Mouse (Mus musculus) CD4-positive, CD25-positive, alpha-beta regulatory T cell, adult 2 months (primary cell): Measurements from ENCODE around the gene Ift88.

Experiments used
- DNase-seq: peaks from one replicate; pipeline ENCODE4 v3.0.0-alpha.2; 2012; ENCODE audit warnings: low read depth, low spot score

Ift88 gene

GRCm38 (mm10) chr14:57423432-57424211 is at the start of gene Ift88:
Gene Ift88, plus strand, starts transcription at chr14:57424062.
- peak; percentile 87 for DNase-seq

GRCm38 (mm10) chr14:57375205-57375604 is 48.7 kb upstream of the Ift88 start:
- no peak for DNase-seq

GRCm38 (mm10) chr14:57376016-57376415 is 47.8 kb upstream of the Ift88 start:
- no peak for DNase-seq

GRCm38 (mm10) chr14:57376956-57377355 is 46.9 kb upstream of the Ift88 start:
- DNase-seq = no peak

GRCm38 (mm10) chr14:57377531-57377930 is 46.3 kb upstream of the Ift88 start:
- DNase-seq = no peak

- no peak for DNase-seq
These were observed 38.2 kb upstream of the Ift88 start for GRCm38 (mm10) chr14:57385667-57386066.

GRCm38 (mm10) chr14:57386758-57387561 is 36.9 kb upstream of the Ift88 start:
- DNase-seq = no peak

GRCm38 (mm10) chr14:57391621-57392020 is 32.2 kb upstream of the Ift88 start:
- no peak for DNase-seq

- DNase-seq = no peak
These were observed 31.6 kb upstream of the Ift88 start for GRCm38 (mm10) chr14:57392278-57392677.

- DNase-seq = no peak
These were observed 28.4 kb upstream of the Ift88 start for GRCm38 (mm10) chr14:57395470-57395869.

GRCm38 (mm10) chr14:57397221-57397620 is 26.6 kb upstream of the Ift88 start:
- no peak for DNase-seq

GRCm38 (mm10) chr14:57398065-57398757 is 25.7 kb upstream of the Ift88 start, which contains the start of gene Cryl1:
Gene Cryl1, minus strand, starts transcription at chr14:57398529.
- DNase-seq = peak; percentile 97

GRCm38 (mm10) chr14:57398813-57399427 is 24.9 kb upstream of the Ift88 start:
- peak; percentile 50 for DNase-seq

- DNase-seq = no peak
These were observed 21.0 kb upstream of the Ift88 start for GRCm38 (mm10) chr14:57402815-57403214.

GRCm38 (mm10) chr14:57407039-57407987 is 16.5 kb upstream of the Ift88 start:
- peak; percentile 64 for DNase-seq

- DNase-seq = no peak
These were observed 15.8 kb upstream of the Ift88 start for GRCm38 (mm10) chr14:57408100-57408499.

- DNase-seq = peak; percentile 48
These were observed 14.8 kb upstream of the Ift88 start for GRCm38 (mm10) chr14:57409106-57409505.

GRCm38 (mm10) chr14:57412166-57412565 is 11.7 kb upstream of the Ift88 start:
- no peak for DNase-seq

- DNase-seq = no peak
These were observed 6.7 kb upstream of the Ift88 start for GRCm38 (mm10) chr14:57417187-57417586.

- no peak for DNase-seq
These were observed 325 bp downstream of the Ift88 start for GRCm38 (mm10) chr14:57424212-57424561.

GRCm38 (mm10) chr14:57430451-57430850 is 6.6 kb downstream of the Ift88 start:
- DNase-seq = no peak
